Mouse (Mus musculus) layer of hippocampus, adult 9-10 months (tissue): ENCODE measurements at regions not wholly inside any gene's neighbourhood (a gene's known extent, or its start where the extent isn't known, plus 50 kb on each side); places are given as distances from the start of the nearest gene placed in this dataset.
A peak's percentile ranks its signal among the peaks of the same experiment; 100 is the strongest.

Experiments used
- DNase-seq: peaks from one replicate; pipeline ENCODE4 v3.0.0; 2022; ENCODE audit warnings: low spot score

- DNase-seq = no peak
Observed at GRCm38 (mm10) chr15:31673038-31673437, 71.4 kb downstream of the Fam173b start.

- DNase-seq = no peak
Observed at GRCm38 (mm10) chr15:31676771-31677191, 75.1 kb downstream of the Fam173b start.

- no peak for DNase-seq
Observed at GRCm38 (mm10) chr15:31693109-31693508, 91.5 kb downstream of the Fam173b start.

GRCm38 (mm10) chr15:31694877-31695671, 93.4 kb downstream of the Fam173b start:
- no peak for DNase-seq

GRCm38 (mm10) chr15:31703400-31703799, 101.7 kb downstream of the Fam173b start:
- DNase-seq = no peak

GRCm38 (mm10) chr15:31707416-31707815, 105.8 kb downstream of the Fam173b start:
- no peak for DNase-seq

GRCm38 (mm10) chr15:31721019-31721418, 119.4 kb downstream of the Fam173b start:
- no peak for DNase-seq

- DNase-seq = no peak
Observed at GRCm38 (mm10) chr15:31722429-31722828, 120.8 kb downstream of the Fam173b start.

- DNase-seq = no peak
Observed at GRCm38 (mm10) chr15:31724252-31724651, 122.6 kb downstream of the Fam173b start.

GRCm38 (mm10) chr15:31729133-31729532, 127.5 kb downstream of the Fam173b start:
- no peak for DNase-seq

- no peak for DNase-seq
Observed at GRCm38 (mm10) chr15:31741686-31742085, 140.0 kb downstream of the Fam173b start.

GRCm38 (mm10) chr15:31744570-31744969, 142.9 kb downstream of the Fam173b start:
- DNase-seq = peak; percentile 31

- no peak for DNase-seq
Observed at GRCm38 (mm10) chr15:31752632-31753031, 151.0 kb downstream of the Fam173b start.

GRCm38 (mm10) chr15:31753578-31754281, 152.1 kb downstream of the Fam173b start:
- no peak for DNase-seq

- no peak for DNase-seq
Observed at GRCm38 (mm10) chr15:31768959-31769844, 167.6 kb downstream of the Fam173b start.

- DNase-seq = no peak
Observed at GRCm38 (mm10) chr15:31783081-31783480, 181.4 kb downstream of the Fam173b start.

- no peak for DNase-seq
Observed at GRCm38 (mm10) chr15:31785022-31785421, 183.4 kb downstream of the Fam173b start.

- no peak for DNase-seq
Observed at GRCm38 (mm10) chr15:31798863-31799262, 197.2 kb downstream of the Fam173b start.

- no peak for DNase-seq
Observed at GRCm38 (mm10) chr15:31805522-31805921, 203.9 kb downstream of the Fam173b start.

GRCm38 (mm10) chr15:31815551-31815950, 213.9 kb downstream of the Fam173b start:
- peak; percentile 26 for DNase-seq

- no peak for DNase-seq
Observed at GRCm38 (mm10) chr15:31819219-31819618, 217.6 kb downstream of the Fam173b start.

- DNase-seq = no peak
Observed at GRCm38 (mm10) chr15:31827219-31827618, 225.6 kb downstream of the Fam173b start.
